Mouse (Mus musculus): ENCODE results near the gene Zkscan6.

Zkscan6 gene

DNA sequence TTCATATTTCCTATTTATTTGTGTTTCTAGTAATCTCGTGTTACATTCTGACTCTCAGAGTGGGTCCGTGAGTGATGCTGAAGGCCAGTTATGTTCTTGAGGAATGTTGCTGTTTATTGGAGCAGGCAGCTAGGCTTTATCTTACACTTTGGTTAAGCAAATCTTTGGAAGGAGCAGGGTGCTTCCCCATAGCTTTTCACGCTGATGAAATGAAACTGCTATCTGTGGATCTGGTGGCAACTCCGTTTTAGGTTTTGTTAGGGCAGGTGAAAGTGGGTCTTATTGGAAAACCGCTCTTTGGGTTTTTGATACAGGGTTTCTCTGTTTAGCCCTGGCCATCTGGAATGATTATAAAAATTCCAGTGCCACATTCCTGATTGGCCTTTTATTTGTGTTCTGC lies 5.1 kb downstream of the Zkscan6 start:
- ATAC-seq (ENCODE audit: low TSS enrichment): no peak

- ATAC-seq (ENCODE audit: low TSS enrichment): no peak
Observed at GRCm38 (mm10) chr11:65814381-65814780, 7.4 kb downstream of the Zkscan6 start.

GRCm38 (mm10) chr11:65816237-65816636 lies 9.3 kb downstream of the Zkscan6 start:
- ATAC-seq (ENCODE audit: low TSS enrichment): no peak

DNA sequence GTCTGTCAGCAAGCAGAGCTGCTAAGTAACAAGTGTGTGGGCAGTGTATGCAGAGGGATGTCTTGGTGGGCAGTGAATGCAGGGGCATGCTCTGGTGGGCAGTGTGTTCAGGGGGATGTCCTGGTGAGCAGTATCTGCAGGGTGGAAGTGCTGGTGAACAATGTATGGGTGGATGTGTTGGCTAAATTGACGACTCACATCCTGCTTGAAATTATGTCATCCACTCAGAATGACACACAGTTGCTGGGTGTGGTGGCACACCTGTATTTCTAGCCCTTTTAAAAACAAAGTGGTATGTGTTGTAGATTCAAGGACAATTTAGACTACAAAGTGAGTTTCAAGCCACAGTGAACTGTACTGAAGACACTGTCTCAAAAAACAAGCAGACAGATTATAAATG lies 11.2 kb downstream of the Zkscan6 start:
- no peak for ATAC-seq (ENCODE audit: low TSS enrichment)

GRCm38 (mm10) chr11:65820280-65820679 lies 13.3 kb downstream of the Zkscan6 start:
- ATAC-seq (ENCODE audit: low TSS enrichment): peak; percentile 75

DNA sequence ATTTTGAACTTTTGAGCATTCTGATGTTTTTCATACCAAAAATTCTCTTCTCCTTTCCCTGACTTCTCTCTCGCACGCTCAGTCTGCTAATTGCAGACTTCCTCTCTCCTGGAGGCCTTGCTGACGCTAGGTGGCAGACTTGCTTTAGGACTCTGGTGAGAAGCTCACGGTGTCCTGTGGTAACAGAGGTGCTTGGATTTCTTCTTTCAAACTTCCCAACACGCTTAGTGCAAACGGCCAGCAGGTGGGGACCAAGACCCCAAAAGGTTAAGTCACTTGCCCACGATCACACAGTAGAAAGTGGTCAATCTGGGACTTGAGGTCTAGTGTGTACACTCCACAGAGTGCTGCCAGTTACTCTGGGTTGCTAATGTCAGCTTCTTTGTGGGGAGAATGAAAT lies 13.9 kb downstream of the Zkscan6 start:
- peak; percentile 96 for ATAC-seq (ENCODE audit: low TSS enrichment)

DNA sequence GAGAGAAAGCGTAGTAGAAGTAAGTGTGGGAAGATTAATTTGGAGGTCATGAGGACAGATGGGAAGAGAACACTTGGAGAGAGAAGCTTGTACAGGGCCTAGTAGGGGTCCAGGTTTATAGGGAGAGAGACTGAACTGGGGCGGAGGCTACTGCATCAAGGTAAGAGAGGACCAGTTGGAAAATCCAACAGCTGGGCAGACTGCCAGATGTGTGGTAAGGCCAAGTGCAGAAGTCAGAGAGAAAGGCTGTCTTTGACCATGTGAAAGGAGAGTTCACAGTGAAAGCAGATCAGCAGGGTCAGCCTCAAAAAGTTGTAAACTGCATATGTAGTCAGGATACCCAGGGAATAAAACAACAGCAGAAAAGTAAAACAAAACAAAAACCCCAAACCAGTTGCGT lies 17.6 kb downstream of the Zkscan6 start:
- no peak for ATAC-seq (ENCODE audit: low TSS enrichment)

DNA sequence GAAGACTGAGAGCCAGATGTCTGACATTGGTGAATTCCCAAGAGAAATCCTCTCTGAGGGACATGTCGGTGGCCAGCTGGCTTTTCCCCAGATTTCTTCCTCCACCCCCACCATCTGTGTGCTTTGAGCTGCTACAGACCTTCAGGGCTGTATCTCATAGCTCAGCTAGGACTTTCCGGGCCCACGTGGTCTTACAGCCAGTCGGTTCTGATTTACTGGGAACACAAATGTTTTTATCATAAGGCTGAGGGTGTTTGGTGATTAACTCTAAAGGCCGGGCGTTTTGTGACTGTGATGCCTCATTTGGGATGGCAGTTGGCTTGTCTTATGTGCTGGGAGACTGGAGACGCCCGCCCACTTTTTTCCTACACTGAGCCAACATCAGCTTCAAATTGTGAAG lies 32.0 kb downstream of the Zkscan6 start:
- peak; percentile 93 for ATAC-seq (ENCODE audit: low TSS enrichment)

- ATAC-seq (ENCODE audit: low TSS enrichment): no peak
Observed at GRCm38 (mm10) chr11:65846446-65846845, 39.5 kb downstream of the Zkscan6 start.

GRCm38 (mm10) chr11:65852066-65852465 lies 45.1 kb downstream of the Zkscan6 start:
- no peak; the same call in 1 of the 2 replicates for ATAC-seq (ENCODE audit: low TSS enrichment)

- ATAC-seq (ENCODE audit: low TSS enrichment): no peak
Observed at GRCm38 (mm10) chr11:65861476-65861875, 54.5 kb downstream of the Zkscan6 start.

DNA sequence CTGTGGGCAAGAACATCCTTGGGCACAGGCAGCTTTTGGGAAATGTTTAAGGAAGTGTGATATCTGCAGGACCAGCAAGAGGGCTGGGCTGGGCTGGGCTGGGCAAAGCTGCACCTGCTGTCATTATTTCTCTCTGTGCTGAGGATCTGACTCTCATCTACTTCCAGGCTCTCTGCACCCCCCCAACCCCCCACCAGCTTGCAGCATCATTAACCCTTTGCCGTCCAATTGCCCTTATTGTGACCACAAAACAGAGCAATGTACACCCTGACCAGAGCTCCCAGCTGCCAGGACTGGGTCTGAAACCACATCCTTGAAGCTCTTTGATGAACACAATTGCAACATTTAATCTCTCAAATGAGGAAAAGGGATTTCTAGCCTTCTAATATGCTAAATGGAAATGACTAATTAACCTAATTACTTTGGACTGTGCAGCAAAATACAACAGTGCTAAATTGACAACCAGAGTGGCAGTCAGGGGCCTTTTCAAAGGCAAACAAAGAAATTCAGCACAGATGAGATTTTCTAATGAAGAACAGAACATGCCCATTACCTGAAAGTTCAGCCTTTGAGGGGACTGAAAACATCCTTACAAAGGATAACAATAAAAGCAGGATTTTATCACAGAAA lies 70.3 kb downstream of the Zkscan6 start:
- ATAC-seq (ENCODE audit: low TSS enrichment): no peak
